Mouse (Mus musculus) ES-E14 (cell line): ENCODE measurements at regions not wholly inside any gene's neighbourhood (a gene's known extent, or its start where the extent isn't known, plus 50 kb on each side); places are given as distances from the start of the nearest gene placed in this dataset.

ENCODE experiments used
- CHD2 ChIP-seq: IDR thresholded peaks from 2 replicates; pipeline ENCODE4 v1.6.1; 2014; ENCODE audit warnings: mild to moderate bottlenecking, low read depth, low read length, inconsistent platforms
- HCFC1 ChIP-seq: IDR thresholded peaks from 2 replicates; pipeline ENCODE4 v1.6.1; 2012; ENCODE audit warnings: low read length, inconsistent platforms, borderline replicate concordance; ENCODE audit not compliant: insufficient read depth
- MAFK ChIP-seq: IDR thresholded peaks from 2 replicates; pipeline ENCODE4 v1.6.1; 2014; ENCODE audit warnings: mild to moderate bottlenecking, low read depth, low read length, inconsistent platforms; ENCODE audit not compliant: insufficient read depth
- ZC3H11A ChIP-seq: IDR thresholded peaks from 2 replicates; pipeline ENCODE4 v1.6.1; 2012; ENCODE audit warnings: low read depth, mild to moderate bottlenecking, inconsistent platforms, low read length, borderline replicate concordance
- ZNF384 ChIP-seq: IDR thresholded peaks from 2 replicates; pipeline ENCODE4 v1.6.1; 2012; ENCODE audit warnings: low read depth, low read length, inconsistent platforms

DNA sequence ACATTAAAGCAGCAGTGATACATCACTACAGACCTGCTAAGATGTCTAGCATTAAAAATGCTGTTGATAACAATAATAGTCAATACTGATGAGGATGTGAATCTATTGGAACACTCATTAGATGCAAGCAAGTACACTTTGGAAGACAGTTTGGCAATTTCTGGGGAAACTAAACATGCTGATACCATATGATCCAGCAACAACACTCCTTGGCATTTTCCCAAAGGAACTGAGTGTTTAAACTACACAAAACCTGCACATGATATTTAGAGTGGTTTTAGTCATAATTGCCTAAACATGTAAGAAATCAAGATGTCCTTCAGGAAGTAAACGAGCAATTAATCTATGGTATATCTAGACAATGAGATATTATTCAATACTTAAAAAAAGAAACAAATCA is 95.2 kb downstream of the Gm10260 start:
- TF ChIP-seq HCFC1: no peak
- TF ChIP-seq ZC3H11A: no peak
- TF ChIP-seq ZNF384: no peak
- TF ChIP-seq MAFK: no peak
- no peak for TF ChIP-seq CHD2
